Mouse (Mus musculus) heart, adult 2 months (tissue): Measurements from ENCODE around the gene Kcnma1.

Source experiments
- CTCF ChIP-seq: fragments of 200-600 bp; IDR thresholded peaks from 2 replicates; pipeline ENCODE4 v1.8.1; 2022; ENCODE audit warnings: antibody characterized with exemption, mild to moderate bottlenecking, moderate library complexity
- POLR2A ChIP-seq: fragments of 200-500 bp; IDR thresholded peaks from 2 replicates; pipeline ENCODE4 v1.6.1; 2011; ENCODE audit warnings: mild to moderate bottlenecking, low read depth, low read length, control low read depth; ENCODE audit not compliant: insufficient read depth

GRCm38 (mm10) chr14:23581282-23581681 lies 433.0 kb downstream of the Kcnma1 start:
- TF ChIP-seq POLR2A (no peak), CTCF (no peak)
